In the genomic region with DNA sequence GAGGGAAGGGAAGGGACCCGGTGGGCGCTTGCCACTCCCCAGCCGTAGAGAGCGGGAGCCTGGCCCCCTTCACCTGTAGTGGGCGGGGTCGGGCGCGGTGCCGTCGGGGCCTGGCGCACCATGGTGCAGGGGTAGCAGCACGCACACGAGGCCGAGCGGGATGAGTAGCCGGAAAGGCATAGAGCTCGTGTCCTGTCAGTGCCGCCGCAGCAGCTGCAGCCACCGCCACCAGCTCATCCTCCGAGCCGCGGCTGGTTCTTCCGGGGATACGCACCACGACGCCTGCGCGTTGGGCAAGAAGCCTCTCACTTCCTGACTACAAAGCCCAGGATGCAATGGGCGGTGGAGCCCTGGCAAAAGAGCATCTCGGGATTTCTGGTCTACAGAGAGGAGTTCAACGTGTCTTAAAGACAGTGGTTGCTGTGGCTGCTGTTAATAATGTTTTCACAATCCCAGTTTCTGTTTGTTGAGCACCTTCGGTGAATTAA, we compare ENCODE assay signal across 8 mouse cellular contexts. TPM values are rescaled to one million over a fixed set of nuclear protein-coding genes. Genes with fewer than 3 reads are reported as not detected.
DNase-seq lines count a peak whose midpoint lies in the region; ATAC-seq lines count a peak whose summit lies in the region.

Gene Edem2 (minus strand): TSS at position 318 of the 488 bp plus-strand sequence.

- H3K36me3 ChIP-seq in forebrain, embryonic 14.5 days (ENCODE audit: control insufficient read depth, insufficient read depth, low read length) = 0 out of 2 replicates have a peak, but pooled peaks cover 3% of the 10 kb centered on the region
- peaks cover 13% of the 10 kb centered on the region; the same call in 1 of the 2 replicates for H3K36me3 ChIP-seq in neural tube, embryonic 15.5 days

- whole genome bisulfite sequencing in forebrain, embryonic 14.5 days = under 1% methylated on average over 33 of the region's 33 CpGs
- WGBS in neural tube, embryonic 15.5 days = under 1% methylated on average over 33 of the region's 33 CpGs

- H3K4me2 ChIP-seq in forebrain, embryonic 14.5 days (ENCODE audit: low read length) = peak within 1 kb of the TSS; percentile 97
- peak within 1 kb of the TSS; percentile 95 for H3K4me2 ChIP-seq in neural tube, embryonic 15.5 days

- peaks cover 8% of the 10 kb centered on the region for H3K4me1 ChIP-seq in forebrain, embryonic 14.5 days (ENCODE audit: control insufficient read depth, insufficient read depth, low read length)
- peaks cover 18% of the 10 kb centered on the region for H3K4me1 ChIP-seq in neural tube, embryonic 15.5 days

- peak within 1 kb of the TSS; percentile 63; the same call in 1 of the 2 replicates for H3K27ac ChIP-seq in forebrain, embryonic 14.5 days (ENCODE audit: low read depth, low read length)
- peak within 1 kb of the TSS; percentile 80 for H3K27ac ChIP-seq in neural tube, embryonic 15.5 days (replicated peaks)

- H3K4me3 ChIP-seq in forebrain, embryonic 14.5 days (ENCODE audit: low read depth, low read length) = peak within 1 kb of the TSS; percentile 81
- H3K4me3 ChIP-seq in neural tube, embryonic 15.5 days (replicated peaks) = peak within 1 kb of the TSS; percentile 95

- ATAC-seq in forebrain, embryonic 14.5 days = peak; percentile 98
- peak; percentile 97 for ATAC-seq in neural tube, embryonic 15.5 days (ENCODE audit: low FRiP score)

- H3K9ac ChIP-seq in forebrain, embryonic 14.5 days (ENCODE audit: low read length) = peak within 1 kb of the TSS; percentile 85
- H3K9ac ChIP-seq in neural tube, embryonic 15.5 days (replicated peaks) = peak within 1 kb of the TSS; percentile 90

- H3K27me3 ChIP-seq in forebrain, embryonic 14.5 days (replicated peaks; ENCODE audit: control insufficient read depth, insufficient read depth, low read length) = no peaks in the 10 kb centered on the region
- no peaks in the 10 kb centered on the region for H3K27me3 ChIP-seq in neural tube, embryonic 15.5 days (replicated peaks)

- DNase-seq in ES-CJ7 (ENCODE audit: low read depth, low spot score) = peak; percentile 91
- DNase-seq in cerebellum, adult 11 months = peak; percentile 87
- DNase-seq in forebrain, embryonic 14.5 days (ENCODE audit: low spot score) = peak; percentile 97
- peak; percentile 89 to 94 for DNase-seq in heart, postnatal 14 days
- DNase-seq in layer of hippocampus, adult 11-12 months (ENCODE audit: low spot score) = peak; percentile 93
- peak; percentile 94 to 96 for DNase-seq in lung, adult 18-20 months
- DNase-seq in testis, postnatal 14 days (ENCODE audit: low spot score) = peak; percentile 91

- H3K9me3 ChIP-seq in forebrain, embryonic 14.5 days (replicated peaks; ENCODE audit: control insufficient read depth, low read length) = no peaks in the 10 kb centered on the region
- H3K9me3 ChIP-seq in neural tube, embryonic 15.5 days (replicated peaks) = no peaks in the 10 kb centered on the region

- intact Hi-C loops in heart, postnatal 14 days (cut with DNase I) = no loop called here

RNA-seq across cellular contexts. Expression of gene Edem2, which starts in this region (rescaled TPM):
- 39.9 TPM in 2 replicates for polyA plus RNA-seq in forebrain, embryonic 14.5 days (2014; fragmentation: Nextera tagmentation; extraction: Ambion mirVana)
- total RNA-seq in heart, postnatal 14 days (2021) = 1 to 10 TPM; 7.8 to 9.5 TPM
- polyA plus RNA-seq in neural tube, embryonic 15.5 days (2015; fragmentation: Nextera tagmentation; extraction: Ambion mirVana) = 40.1 and 43.4 TPM in 2 replicates

Comparison
In these comparisons a context has a peak if more than half of its experiments do, and no peak if none do; other contexts are left out.
1. Peak in every context shown above with its lines: DNase-seq, ATAC-seq, H3K4me3 ChIP-seq and H3K27ac ChIP-seq.